Mouse (Mus musculus) ES-E14 (cell line): ENCODE measurements around the gene Dohh.

Experiments used
- CHD2 ChIP-seq: IDR thresholded peaks from 2 replicates; pipeline ENCODE4 v1.6.1; 2014; ENCODE audit warnings: mild to moderate bottlenecking, low read depth, low read length, inconsistent platforms
- HCFC1 ChIP-seq: IDR thresholded peaks from 2 replicates; pipeline ENCODE4 v1.6.1; 2012; ENCODE audit warnings: low read length, inconsistent platforms, borderline replicate concordance; ENCODE audit not compliant: insufficient read depth
- ZNF384 ChIP-seq: IDR thresholded peaks from 2 replicates; pipeline ENCODE4 v1.6.1; 2012; ENCODE audit warnings: low read depth, low read length, inconsistent platforms

DNA sequence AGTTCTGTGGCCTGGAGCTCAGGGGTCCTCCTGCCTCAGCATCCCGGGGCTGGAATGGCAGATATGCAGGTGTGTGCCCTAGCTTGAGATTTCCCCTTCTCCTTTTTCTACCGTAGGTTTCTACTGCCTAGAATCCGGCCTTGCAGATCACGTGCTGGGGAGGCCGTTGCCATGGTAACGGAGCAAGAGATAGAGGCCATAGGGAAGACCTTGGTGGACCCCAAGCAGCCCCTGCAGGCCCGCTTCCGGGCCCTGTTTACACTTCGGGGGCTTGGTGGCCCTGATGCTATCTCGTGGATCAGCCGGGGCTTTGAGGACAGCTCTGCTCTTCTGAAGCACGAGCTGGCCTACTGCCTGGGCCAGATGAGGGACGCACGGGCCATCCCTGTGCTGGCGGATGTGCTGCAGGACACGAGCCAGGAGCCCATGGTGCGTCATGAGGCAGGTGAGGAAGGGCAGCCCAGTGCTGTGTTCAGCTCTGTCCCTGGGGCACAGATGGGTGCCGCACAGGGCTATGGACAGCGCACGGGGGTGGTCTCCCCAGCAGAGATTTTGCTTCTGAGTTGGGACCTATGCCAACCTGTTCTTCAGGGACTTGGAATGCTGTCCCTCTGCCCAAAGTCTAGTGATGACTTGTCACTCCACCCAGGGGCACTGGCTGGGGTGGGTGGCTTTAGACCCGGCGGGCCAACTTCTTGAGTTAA, 1.5 kb downstream of the Dohh start:
- TF ChIP-seq HCFC1: no peak
- no peak for TF ChIP-seq CHD2
- TF ChIP-seq ZNF384: no peak
